Mouse (Mus musculus) retina, postnatal 7 days (tissue): Measurements from ENCODE around the gene Slc35b2.

Source experiments
- DNase-seq: peaks from one replicate; pipeline ENCODE4 v3.0.0-alpha.2; 2012; ENCODE audit warnings: low read depth, low spot score

Slc35b2 gene

GRCm38 (mm10) chr17:45564531-45565084, 934 bp downstream of the Slc35b2 start:
- DNase-seq = no peak

GRCm38 (mm10) chr17:45565103-45565502, 1.4 kb downstream of the Slc35b2 start:
- no peak for DNase-seq

- no peak for DNase-seq
Measured at GRCm38 (mm10) chr17:45566031-45566359, 2.3 kb downstream of the Slc35b2 start.

- no peak for DNase-seq
Measured at GRCm38 (mm10) chr17:45566360-45567161, 2.9 kb downstream of the Slc35b2 start.

GRCm38 (mm10) chr17:45567162-45567601, 3.5 kb downstream of the Slc35b2 start:
- DNase-seq = no peak

- no peak for DNase-seq
Measured at GRCm38 (mm10) chr17:45568990-45569389, 5.3 kb downstream of the Slc35b2 start.

GRCm38 (mm10) chr17:45569999-45570398, 6.3 kb downstream of the Slc35b2 start:
- DNase-seq = no peak

GRCm38 (mm10) chr17:45572103-45573086, 8.7 kb downstream of the Slc35b2 start:
- DNase-seq = no peak

- DNase-seq = peak; percentile 94
Measured at GRCm38 (mm10) chr17:45573087-45573779, 9.6 kb downstream of the Slc35b2 start, which contains the start of gene Hsp90ab1. TSS of gene Hsp90ab1 (minus strand) at chr17:45573271.

- peak; percentile 80 for DNase-seq
Measured at GRCm38 (mm10) chr17:45573780-45574123, 10.1 kb downstream of the Slc35b2 start.

- DNase-seq = no peak
Measured at GRCm38 (mm10) chr17:45574129-45574761, 10.6 kb downstream of the Slc35b2 start.

- DNase-seq = no peak
Measured at GRCm38 (mm10) chr17:45575123-45575897, 11.6 kb downstream of the Slc35b2 start.

GRCm38 (mm10) chr17:45578242-45578641, 14.6 kb downstream of the Slc35b2 start:
- no peak for DNase-seq

- DNase-seq = no peak
Measured at GRCm38 (mm10) chr17:45578843-45579242, 15.2 kb downstream of the Slc35b2 start.

GRCm38 (mm10) chr17:45579554-45579953, 15.9 kb downstream of the Slc35b2 start:
- no peak for DNase-seq

GRCm38 (mm10) chr17:45580958-45581477, 17.3 kb downstream of the Slc35b2 start:
- no peak for DNase-seq

- DNase-seq = peak; percentile 67
Measured at GRCm38 (mm10) chr17:45581567-45581983, 17.9 kb downstream of the Slc35b2 start.

GRCm38 (mm10) chr17:45582188-45582587, 18.5 kb downstream of the Slc35b2 start:
- no peak for DNase-seq

- DNase-seq = no peak
Measured at GRCm38 (mm10) chr17:45582715-45583355, 19.2 kb downstream of the Slc35b2 start.
